Mouse (Mus musculus) midbrain, postnatal 0 days (tissue): ENCODE results near the gene Haus7. TPM values are rescaled to one million over a fixed set of nuclear protein-coding genes. Genes with fewer than 3 reads are reported as not detected.
A peak's percentile ranks its signal among the peaks of the same experiment; 100 is the strongest.
"Not testable (repeated sequence)": the region's sequence is repeated elsewhere in the genome, so short reads cannot be mapped to it uniquely, and the experiment has no call there.

ENCODE experiments used
- ATAC-seq: fragments of 200-750 bp; cut with Nextera tagmentation; 2 replicates; pipeline ENCODE4 v1.8.0; 2017; ENCODE audit warnings: moderate number of reproducible peaks, mild to moderate bottlenecking, moderate TSS enrichment, moderate library complexity; ENCODE audit not compliant: low FRiP score
- DNase-seq: peaks from one replicate; pipeline ENCODE4 v3.0.0-alpha.2; 2015; ENCODE audit warnings: low spot score
- H3K27ac ChIP-seq: fragments of 300-500 bp; sonication (generic); 2 replicates; pipeline ENCODE4 v1.5.1; 2014; ENCODE audit warnings: low read depth, mild to moderate bottlenecking, low read length, mixed read lengths
- H3K27me3 ChIP-seq: fragments of 300-500 bp; sonication (generic); 2 replicates; pipeline ENCODE4 v1.6.1; 2014; ENCODE audit warnings: low read length, control low read depth, mixed read lengths; ENCODE audit not compliant: insufficient read depth
- H3K36me3 ChIP-seq: fragments of 300-500 bp; sonication (generic); 2 replicates; pipeline ENCODE4 v1.6.1; 2014; ENCODE audit warnings: low read length, control low read depth, mixed read lengths; ENCODE audit not compliant: insufficient read depth
- H3K4me1 ChIP-seq: fragments of 300-500 bp; sonication (generic); 2 replicates; pipeline ENCODE4 v1.6.1; 2014; ENCODE audit warnings: mild to moderate bottlenecking, control low read depth, antibody characterized with exemption, low read length, mixed read lengths; ENCODE audit not compliant: insufficient read depth
- H3K4me2 ChIP-seq: fragments of 300-500 bp; sonication (generic); 2 replicates; pipeline ENCODE4 v1.6.1; 2014; ENCODE audit warnings: low read depth, mild to moderate bottlenecking, low read length, mixed read lengths; ENCODE audit not compliant: poor library complexity, severe bottlenecking
- H3K4me3 ChIP-seq: fragments of 300-500 bp; sonication (generic); 2 replicates; pipeline ENCODE4 v1.5.1; 2014; ENCODE audit warnings: low read depth, mild to moderate bottlenecking, low read length, moderate library complexity
- H3K9ac ChIP-seq: fragments of 300-500 bp; sonication (generic); replicated peaks from 2 replicates; pipeline ENCODE4 v1.6.1; 2014; ENCODE audit warnings: mild to moderate bottlenecking, low read length, moderate library complexity, mixed read lengths; ENCODE audit not compliant: poor library complexity, severe bottlenecking
- H3K9me3 ChIP-seq: fragments of 300-500 bp; sonication (generic); 2 replicates; pipeline ENCODE4 v1.6.1; 2016; ENCODE audit warnings: low read length, control low read depth
- CTCF ChIP-seq: IDR thresholded peaks from 2 replicates; pipeline ENCODE4 v1.5.1; 2016; ENCODE audit warnings: antibody characterized with exemption, mild to moderate bottlenecking
- WGBS: fragments of 180-500 bp; shearing (Covaris S2); extraction: QIAGEN DNeasy Blood & Tissue Kit; methylation state at CpG from one replicate; pipeline ENCODE4 v1.1.7; 2014; 5-methylcytosine and 5-hydroxymethylcytosine counted together
- polyA plus RNA-seq: library from polyadenylated mRNA; unstranded; fragments of >200 nt; fragmentation: Nextera tagmentation; extraction: Ambion mirVana; gene quantifications from 2 replicates; pipeline ENCODE4 v1.2.1, GENCODE M21; 2015
- total RNA-seq: library from RNA; depleted of rRNA; stranded (reverse); fragments of >200 nt; gene quantifications from 2 replicates; pipeline ENCODE4 v1.2.3, GENCODE M21; 2014; rRNA removed

Gene Haus7
- total and polyA plus RNA-seq, 2 experiments from 2014 or later: 34.7 to 61.7 TPM

DNA sequence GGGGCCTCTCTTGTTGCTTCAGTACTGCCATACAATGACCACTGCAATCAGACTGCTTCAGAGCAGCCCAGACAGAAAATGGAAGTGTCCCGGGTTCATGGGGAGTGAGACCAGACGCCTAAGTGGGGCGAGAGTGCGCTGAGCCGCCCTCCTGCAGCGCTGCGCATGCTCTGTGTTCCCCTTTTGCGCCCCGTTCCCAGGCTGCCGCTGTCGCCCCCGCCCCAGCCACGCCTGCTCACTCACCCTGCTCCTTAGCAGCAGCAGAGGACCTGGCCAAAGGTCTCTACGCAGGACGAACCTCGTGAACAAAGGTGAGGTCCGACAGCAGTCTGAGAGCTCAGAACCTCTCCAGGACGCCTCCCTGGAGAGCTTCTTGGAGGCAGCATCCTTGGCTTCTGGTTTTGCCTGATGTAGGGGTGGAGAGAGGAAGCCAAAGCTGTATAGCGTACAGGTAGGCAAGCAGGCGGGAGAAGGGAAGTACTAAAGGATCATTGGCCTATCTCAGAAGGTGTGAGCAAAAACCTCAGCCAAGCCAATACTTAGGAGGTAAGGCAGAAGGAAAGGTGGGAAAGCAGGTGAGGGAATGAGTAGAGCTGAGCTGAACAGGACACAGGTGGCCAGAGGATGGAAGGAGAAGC is 47.8 kb downstream of the Haus7 start, which contains the start of gene Zfp92:
TSS of gene Zfp92 (plus strand) at position 217 of the 638 bp plus-strand sequence.
- 27% methylated on average over 20 of the region's 20 CpGs for WGBS
- Histone ChIP-seq H3K27ac (0 out of 2 replicates have a peak within 1 kb of the TSS, but pooled peaks have one; percentile 7), H3K4me1 (no peaks in the 10 kb centered on the region), H3K4me2 (peak within 1 kb of the TSS; percentile 47), H3K9me3 (peaks cover 6% of the 10 kb centered on the region; the same call in 1 of the 2 replicates), H3K27me3 (no peaks in the 10 kb centered on the region), H3K36me3 (no peaks in the 10 kb centered on the region), H3K9ac (peak within 1 kb of the TSS; percentile 42; the same call in 1 of the 2 replicates), H3K4me3 (peak within 1 kb of the TSS; percentile 40)
- ATAC-seq (peak; percentile 54; the same call in 1 of the 2 replicates), DNase-seq (peak; percentile 2)
- TF ChIP-seq CTCF: no peak

DNA sequence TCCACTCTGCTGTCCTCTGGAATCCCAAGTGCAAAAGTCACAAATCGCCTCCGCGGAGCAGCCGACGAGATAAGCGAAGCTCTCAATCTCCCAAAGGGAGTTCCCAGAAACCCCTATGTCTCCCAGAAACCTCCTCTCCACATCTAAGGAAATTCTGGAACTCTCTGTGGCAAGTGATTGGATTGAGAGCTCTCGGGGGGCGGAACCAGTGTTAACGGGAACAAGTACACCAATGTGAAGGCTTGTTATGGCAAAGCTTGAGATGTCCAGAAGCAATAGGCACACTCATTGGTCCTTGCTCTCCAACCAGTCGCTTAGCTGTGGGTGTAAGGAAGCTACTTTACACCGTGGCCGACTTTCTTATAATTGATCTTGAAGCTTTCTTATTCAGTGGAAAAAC is 57.2 kb downstream of the Haus7 start:
- Histone ChIP-seq H3K9me3 (no peaks in the 10 kb centered on the region), H3K27ac (no peak overlapping the region), H3K27me3 (no peaks in the 10 kb centered on the region), H3K4me3 (no peak overlapping the region), H3K4me2 (no peak overlapping the region), H3K36me3 (no peaks in the 10 kb centered on the region), H3K4me1 (no peaks in the 10 kb centered on the region), H3K9ac (no peak overlapping the region)
- no peak for TF ChIP-seq CTCF
- no peak for DNase-seq
- no peak for ATAC-seq
- WGBS: 92% methylated on average over 12 of the region's 12 CpGs

DNA sequence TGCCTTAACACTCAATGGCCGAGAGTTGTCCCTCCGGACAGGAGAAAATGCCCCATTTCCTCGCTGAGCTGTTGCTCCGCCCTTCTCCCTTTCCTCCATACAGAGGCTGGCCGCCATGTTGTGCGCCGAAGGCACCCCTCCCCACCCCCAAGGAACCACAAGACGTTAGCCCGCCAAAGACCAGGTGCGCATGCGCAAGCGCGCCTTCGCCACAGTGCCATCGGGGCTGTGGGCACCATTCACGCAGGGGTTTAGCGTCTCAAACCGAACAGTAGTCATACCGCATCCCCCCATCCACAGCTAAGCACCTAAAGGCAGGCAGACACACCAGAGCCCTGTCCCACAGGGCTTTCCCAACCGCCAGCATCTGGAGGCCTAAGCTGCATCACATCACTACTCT is 57.9 kb downstream of the Haus7 start:
- WGBS: 87% methylated on average over 20 of the region's 20 CpGs
- no peaks in the 10 kb centered on the region for H3K27me3 ChIP-seq
- ATAC-seq: no peak
- no peaks in the 10 kb centered on the region for H3K36me3 ChIP-seq
- no peak overlapping the region for H3K4me2 ChIP-seq
- no peak overlapping the region for H3K27ac ChIP-seq
- no peaks in the 10 kb centered on the region for H3K4me1 ChIP-seq
- no peak for DNase-seq
- no peaks in the 10 kb centered on the region for H3K9me3 ChIP-seq
- no peak overlapping the region for H3K4me3 ChIP-seq
- no peak overlapping the region for H3K9ac ChIP-seq
- no peak for TF ChIP-seq CTCF

DNA sequence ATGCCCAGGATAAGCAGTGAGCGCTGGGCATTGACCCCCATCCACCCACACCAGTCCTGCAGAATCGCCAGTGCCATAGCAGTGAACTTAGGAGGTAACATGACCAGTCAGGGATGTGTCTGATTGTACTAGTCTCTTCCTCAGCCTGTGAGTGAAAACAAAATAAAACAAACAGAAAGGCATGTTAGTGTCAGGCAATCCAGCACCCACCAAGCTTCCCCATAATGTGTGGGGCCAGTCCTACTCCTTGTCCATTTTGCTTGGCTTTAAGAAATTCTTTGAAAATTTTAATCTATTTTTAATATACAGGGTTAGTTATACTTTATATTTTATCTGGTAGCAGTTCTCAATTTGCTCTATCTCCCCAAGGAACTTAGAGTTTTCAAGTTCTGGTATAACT is 60.2 kb downstream of the Haus7 start, which contains the start of gene Gm18336:
TSS of gene Gm18336 (minus strand) at position 101 of the 400 bp plus-strand sequence.
- not testable (repeated sequence) for H3K27ac ChIP-seq, H3K9me3 ChIP-seq, H3K4me2 ChIP-seq, H3K4me3 ChIP-seq, H3K4me1 ChIP-seq, DNase-seq, ATAC-seq, H3K36me3 ChIP-seq, H3K9ac ChIP-seq, H3K27me3 ChIP-seq
- WGBS: 46% methylated on average over 1 of the region's 2 CpGs

DNA sequence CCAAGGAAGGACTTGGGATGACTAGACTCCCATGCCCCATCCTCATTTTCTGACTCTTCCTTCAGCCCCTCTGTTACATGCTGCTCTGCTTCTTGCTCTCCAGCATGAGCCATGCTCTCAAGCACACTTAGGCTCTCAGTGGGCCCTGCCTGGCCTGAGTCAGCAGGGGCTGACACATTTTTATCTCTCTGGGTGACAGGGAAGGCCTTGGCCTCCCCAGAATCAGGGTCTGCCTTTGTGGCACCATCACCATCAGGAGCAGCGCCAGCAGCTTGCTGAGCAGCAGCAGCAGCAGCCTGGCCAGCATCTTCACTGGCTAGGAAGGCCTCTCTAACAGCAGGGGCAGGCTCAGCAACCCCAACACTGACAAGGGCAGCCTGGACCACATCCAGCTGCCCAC is 62.4 kb downstream of the Haus7 start:
- H3K9ac ChIP-seq: no peak overlapping the region
- WGBS: 100% methylated on average over 1 of the region's 1 CpGs
- H3K27ac ChIP-seq: no peak overlapping the region
- no peak for TF ChIP-seq CTCF
- no peaks in the 10 kb centered on the region for H3K36me3 ChIP-seq
- no peaks in the 10 kb centered on the region for H3K4me1 ChIP-seq
- no peak overlapping the region for H3K4me3 ChIP-seq
- H3K9me3 ChIP-seq: no peaks in the 10 kb centered on the region
- no peak for ATAC-seq
- H3K27me3 ChIP-seq: no peaks in the 10 kb centered on the region
- no peak overlapping the region for H3K4me2 ChIP-seq
- no peak for DNase-seq

DNA sequence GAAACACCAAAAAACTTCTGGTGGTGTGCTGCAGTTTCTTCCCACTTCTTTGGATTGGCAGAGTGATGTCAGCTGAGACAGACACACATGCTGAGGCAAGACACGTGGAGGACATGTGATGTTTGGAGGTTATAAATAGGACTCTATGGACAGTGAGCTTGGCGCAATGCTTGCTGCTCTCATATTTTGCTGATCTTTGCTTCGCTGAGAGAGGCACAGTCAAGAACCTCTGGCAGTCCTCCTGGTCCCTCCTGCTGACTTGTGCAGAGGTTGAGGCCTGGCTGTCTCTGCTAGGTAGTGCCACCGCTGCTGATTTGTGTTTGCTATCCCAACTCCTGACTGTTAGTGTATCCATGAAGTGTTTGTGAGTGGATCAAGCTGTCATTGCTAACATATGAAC is 67.4 kb downstream of the Haus7 start:
- no peak for TF ChIP-seq CTCF
- 88% methylated on average over 4 of the region's 4 CpGs for WGBS

More for the DNA sequence above, 67.4 kb downstream of the Haus7 start:
- Histone ChIP-seq H3K27me3 (no peaks in the 10 kb centered on the region), H3K4me3 (no peak overlapping the region), H3K9me3 (no peaks in the 10 kb centered on the region), H3K4me1 (no peaks in the 10 kb centered on the region), H3K36me3 (no peaks in the 10 kb centered on the region), H3K27ac (no peak overlapping the region), H3K4me2 (no peak overlapping the region), H3K9ac (no peak overlapping the region)
- ATAC-seq (no peak), DNase-seq (no peak)

Other genes starting within 250 kb of the Haus7 start
- not detected in 2 replicates for gene Xlr4b, start 244.7 kb downstream of the Haus7 start, total RNA-seq
- gene Xlr4b, start 244.7 kb downstream of the Haus7 start, polyA plus RNA-seq: 1.2 TPM in 1 of 2 replicates, not detected in the other
- gene F8a, start 230.8 kb downstream of the Haus7 start, total RNA-seq: 26.5 and 32.2 TPM in 2 replicates
- gene F8a, start 230.8 kb downstream of the Haus7 start, polyA plus RNA-seq: 33.7 and 36.3 TPM in 2 replicates
- gene Xlr4c, start 215.9 kb downstream of the Haus7 start, total RNA-seq: not detected in 2 replicates
- 0.26 and 0.67 TPM in 2 replicates for gene Xlr4c, start 215.9 kb downstream of the Haus7 start, polyA plus RNA-seq
- not detected in 2 replicates for gene Xlr3c, start 193.7 kb downstream of the Haus7 start, total RNA-seq
- 0.12 and 0.15 TPM in 2 replicates for gene Xlr3c, start 193.7 kb downstream of the Haus7 start, polyA plus RNA-seq
- gene Xlr5a, start 166.1 kb downstream of the Haus7 start, total RNA-seq: not detected in 2 replicates
- gene Xlr5a, start 166.1 kb downstream of the Haus7 start, polyA plus RNA-seq: not detected in 2 replicates
- not detected in 2 replicates for gene Xlr5c, start 166.1 kb downstream of the Haus7 start, total RNA-seq
- gene Xlr5c, start 166.1 kb downstream of the Haus7 start, polyA plus RNA-seq: not detected in 2 replicates
- gene Gm45015, start 122.2 kb downstream of the Haus7 start, total RNA-seq: not detected in 2 replicates
- gene Gm45015, start 122.2 kb downstream of the Haus7 start, polyA plus RNA-seq: not detected in 2 replicates
- 28.2 and 29.9 TPM in 2 replicates for gene Zfp275, start 116.4 kb downstream of the Haus7 start, total RNA-seq
- 5.2 and 5.7 TPM in 2 replicates for gene Zfp275, start 116.4 kb downstream of the Haus7 start, polyA plus RNA-seq
- not detected in 2 replicates for gene Gm18336, start 60.3 kb downstream of the Haus7 start, total RNA-seq
- gene Gm18336, start 60.3 kb downstream of the Haus7 start, polyA plus RNA-seq: 0.07 and 0.09 TPM in 2 replicates
- gene Zfp92, start 47.9 kb downstream of the Haus7 start, total RNA-seq: 5.3 and 5.5 TPM in 2 replicates
- 1.5 and 2.1 TPM in 2 replicates for gene Zfp92, start 47.9 kb downstream of the Haus7 start, polyA plus RNA-seq
- 1.3 TPM in 1 of 2 replicates, not detected in the other for gene Trex2, start 23.7 kb downstream of the Haus7 start, total RNA-seq
- not detected in 2 replicates for gene Trex2, start 23.7 kb downstream of the Haus7 start, polyA plus RNA-seq
- gene Bgn, start 24.6 kb upstream of the Haus7 start, total RNA-seq: 43.9 and 44.6 TPM in 2 replicates
- 17.1 and 19.8 TPM in 2 replicates for gene Bgn, start 24.6 kb upstream of the Haus7 start, polyA plus RNA-seq
- gene Atp2b3, start 44.0 kb upstream of the Haus7 start, total RNA-seq: 40.4 and 41.9 TPM in 2 replicates
- gene Atp2b3, start 44.0 kb upstream of the Haus7 start, polyA plus RNA-seq: 6.7 and 7.9 TPM in 2 replicates
- 1.4 and 2.1 TPM in 2 replicates for gene Dusp9, start 180.4 kb upstream of the Haus7 start, total RNA-seq
- 0.39 and 0.68 TPM in 2 replicates for gene Dusp9, start 180.4 kb upstream of the Haus7 start, polyA plus RNA-seq
- gene Pnck, start 201.1 kb upstream of the Haus7 start, total RNA-seq: 89.4 and 136 TPM in 2 replicates
- 159 and 172 TPM in 2 replicates for gene Pnck, start 201.1 kb upstream of the Haus7 start, polyA plus RNA-seq
- 49.5 and 69.4 TPM in 2 replicates for gene Slc6a8, start 214.1 kb upstream of the Haus7 start, total RNA-seq
- 6.0 and 6.6 TPM in 2 replicates for gene Slc6a8, start 214.1 kb upstream of the Haus7 start, polyA plus RNA-seq